Mouse (Mus musculus) stomach, embryonic 14.5 days (tissue): ENCODE results near the gene Lias. TPM values are rescaled to one million over a fixed set of nuclear protein-coding genes. Genes with fewer than 3 reads are reported as not detected.
A peak's percentile ranks its signal among the peaks of the same experiment; 100 is the strongest.

Experiments
- ATAC-seq: fragments of 200-750 bp; cut with Nextera tagmentation; 2 replicates; pipeline ENCODE4 v1.8.0; 2017; ENCODE audit warnings: low read depth, moderate TSS enrichment; ENCODE audit not compliant: insufficient number of reproducible peaks, insufficient read depth, low FRiP score
- H3K27ac ChIP-seq: fragments of 300-500 bp; sonication (generic); 2 replicates; pipeline ENCODE4 v1.5.1; 2014; ENCODE audit warnings: mild to moderate bottlenecking, low read length, moderate library complexity, mixed read lengths
- H3K27me3 ChIP-seq: fragments of 300-500 bp; sonication (generic); 2 replicates; pipeline ENCODE4 v1.6.1; 2014; ENCODE audit warnings: low read length, control low read depth, mixed read lengths; ENCODE audit not compliant: control insufficient read depth, insufficient read depth
- H3K36me3 ChIP-seq: fragments of 300-500 bp; sonication (generic); 2 replicates; pipeline ENCODE4 v1.6.1; 2014; ENCODE audit warnings: mild to moderate bottlenecking, control low read depth, low read length, moderate library complexity, mixed read lengths; ENCODE audit not compliant: control insufficient read depth, insufficient read depth
- H3K4me1 ChIP-seq: fragments of 300-500 bp; sonication (generic); 2 replicates; pipeline ENCODE4 v1.6.1; 2014; ENCODE audit warnings: low read length, control low read depth, mixed read lengths; ENCODE audit not compliant: control insufficient read depth, insufficient read depth
- H3K4me2 ChIP-seq: fragments of 300-500 bp; sonication (generic); replicated peaks from 2 replicates; pipeline ENCODE4 v1.6.1; 2014; ENCODE audit warnings: low read depth, low read length, control low read depth
- H3K4me3 ChIP-seq: fragments of 300-500 bp; sonication (generic); 2 replicates; pipeline ENCODE4 v1.5.1; 2014; ENCODE audit warnings: low read depth, low read length, control low read depth
- H3K9ac ChIP-seq: fragments of 300-500 bp; sonication (generic); replicated peaks from 2 replicates; pipeline ENCODE4 v1.6.1; 2014; ENCODE audit warnings: low read depth, mild to moderate bottlenecking, control low read depth, low read length, moderate library complexity, mixed read lengths
- H3K9me3 ChIP-seq: fragments of 300-500 bp; sonication (generic); 2 replicates; pipeline ENCODE4 v1.6.1; 2016; ENCODE audit warnings: low read depth, low read length, control low read depth; ENCODE audit not compliant: control insufficient read depth
- WGBS: fragments of 180-500 bp; shearing (Covaris S2); extraction: QIAGEN DNeasy Blood & Tissue Kit; methylation state at CpG from one replicate; pipeline ENCODE4 v1.1.7; 2014; 5-methylcytosine and 5-hydroxymethylcytosine counted together
- polyA plus RNA-seq: library from polyadenylated mRNA; unstranded; fragments of >200 nt; fragmentation: Nextera tagmentation; extraction: Ambion mirVana; gene quantifications from 2 replicates; pipeline ENCODE4 v1.2.1, GENCODE M21; 2014

Gene Lias
- polyA plus RNA-seq = 60.0 and 60.3 TPM in 2 replicates

DNA sequence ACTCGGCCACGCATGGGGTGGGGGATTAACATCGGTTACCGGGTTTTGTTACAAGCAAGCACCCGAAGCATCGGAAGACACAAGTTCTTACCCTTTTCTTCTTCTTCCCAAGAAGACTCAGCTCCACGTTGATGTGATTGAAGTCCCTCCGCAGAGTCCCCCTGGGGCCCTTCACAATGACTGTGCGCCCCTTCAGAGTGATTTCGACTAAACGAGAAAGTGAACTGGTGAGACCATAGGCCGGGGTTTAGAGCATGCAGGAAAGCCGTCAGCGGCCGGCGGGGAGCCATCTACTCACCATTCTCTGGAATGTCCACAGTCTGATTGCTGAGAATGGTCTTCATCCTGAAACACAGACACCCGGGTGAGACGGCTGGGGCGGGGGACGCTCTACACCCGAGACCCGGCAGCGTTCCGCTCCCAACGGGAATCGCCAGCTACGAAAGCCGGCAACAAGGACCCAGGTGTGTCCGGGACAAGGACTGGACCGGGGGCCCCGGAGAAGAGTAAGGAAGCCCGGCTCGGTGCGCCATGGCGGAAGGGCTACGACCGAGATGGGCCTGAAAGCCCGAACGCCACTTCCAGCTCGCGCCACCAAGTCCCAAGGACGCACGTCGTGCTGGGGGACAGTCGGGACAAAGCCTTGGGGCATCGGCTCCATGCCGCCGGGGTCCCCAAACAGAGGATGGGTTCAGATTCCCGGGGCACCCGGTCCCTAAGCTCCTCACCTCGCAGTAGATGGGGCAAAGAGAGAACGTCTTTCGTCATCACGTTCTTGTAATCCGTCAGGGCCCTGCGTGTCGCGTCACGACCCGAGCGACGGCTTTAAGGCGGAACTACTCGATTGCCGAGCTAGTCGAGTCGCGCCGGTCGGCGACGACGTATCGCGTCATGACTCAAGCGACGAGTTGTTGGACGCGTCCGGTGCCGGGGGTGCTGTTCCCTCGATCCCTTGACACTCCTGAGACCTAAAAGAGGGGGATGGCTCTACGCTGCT, at the start of gene Lias, which contains the start of gene Rpl9:
TSS of gene Lias (plus strand) at position 850 of the 997 bp plus-strand sequence.
TSS of gene Rpl9 (minus strand) at position 797 of the 997 bp plus-strand sequence.
- Histone ChIP-seq H3K27ac (peak within 1 kb of the TSS; percentile 89), H3K4me3 (peak within 1 kb of the TSS; percentile 99), H3K9ac (peak within 1 kb of the TSS; percentile 99), H3K36me3 (peaks cover 31% of the 10 kb centered on the region), H3K27me3 (no peaks in the 10 kb centered on the region), H3K4me2 (peak within 1 kb of the TSS; percentile 85), H3K9me3 (no peaks in the 10 kb centered on the region), H3K4me1 (peaks cover 8% of the 10 kb centered on the region; the same call in 1 of the 2 replicates)
- peak; percentile 96 for ATAC-seq
- under 1% methylated on average over 81 of the region's 83 CpGs for WGBS

GRCm38 (mm10) chr5:65348168-65348567, 43.1 kb upstream of the Lias start, which contains the start of gene Klb:
Klb (plus strand) TSS chr5:65348314.
- H3K27ac ChIP-seq = no peak within 1 kb of the TSS
- no peaks in the 10 kb centered on the region for H3K27me3 ChIP-seq
- H3K36me3 ChIP-seq = no peaks in the 10 kb centered on the region
- no peaks in the 10 kb centered on the region for H3K4me1 ChIP-seq
- no peak for ATAC-seq
- H3K9ac ChIP-seq = no peak within 1 kb of the TSS
- no peaks in the 10 kb centered on the region for H3K9me3 ChIP-seq
- H3K4me2 ChIP-seq = peak within 1 kb of the TSS; percentile 13
- H3K4me3 ChIP-seq = 0 out of 2 replicates have a peak within 1 kb of the TSS, but pooled peaks have one; percentile 1
- WGBS = 59% methylated on average over 15 of the region's 15 CpGs

- no peak for ATAC-seq
- WGBS = 55% methylated on average over 10 of the region's 10 CpGs
- Histone ChIP-seq H3K4me1 (no peaks in the 10 kb centered on the region), H3K27ac (no peak overlapping the region), H3K27me3 (no peaks in the 10 kb centered on the region), H3K9ac (no peak overlapping the region), H3K4me3 (no peak overlapping the region), H3K4me2 (no peak overlapping the region), H3K9me3 (0 out of 2 replicates have a peak, but pooled peaks cover 3% of the 10 kb centered on the region), H3K36me3 (no peaks in the 10 kb centered on the region)
These were observed 40.8 kb upstream of the Lias start for GRCm38 (mm10) chr5:65350508-65350907.

GRCm38 (mm10) chr5:65354097-65354496, 37.2 kb upstream of the Lias start:
- H3K27ac ChIP-seq = no peak overlapping the region
- 56% methylated on average over 3 of the region's 3 CpGs for WGBS
- no peaks in the 10 kb centered on the region for H3K4me1 ChIP-seq
- H3K9ac ChIP-seq = no peak overlapping the region
- no peak for ATAC-seq
- no peaks in the 10 kb centered on the region for H3K36me3 ChIP-seq
- no peak overlapping the region for H3K4me3 ChIP-seq
- H3K9me3 ChIP-seq = 0 out of 2 replicates have a peak, but pooled peaks cover 3% of the 10 kb centered on the region
- no peaks in the 10 kb centered on the region for H3K27me3 ChIP-seq
- H3K4me2 ChIP-seq = no peak overlapping the region

- H3K36me3 ChIP-seq = no peaks in the 10 kb centered on the region
- no peak overlapping the region for H3K4me3 ChIP-seq
- H3K27me3 ChIP-seq = no peaks in the 10 kb centered on the region
- 73% methylated on average over 5 of the region's 5 CpGs for WGBS
- H3K9me3 ChIP-seq = 0 out of 2 replicates have a peak, but pooled peaks cover 3% of the 10 kb centered on the region
- H3K9ac ChIP-seq = no peak overlapping the region
- H3K27ac ChIP-seq = no peak overlapping the region
- no peak for ATAC-seq
- no peak overlapping the region for H3K4me2 ChIP-seq
- H3K4me1 ChIP-seq = no peaks in the 10 kb centered on the region
These were observed 36.3 kb upstream of the Lias start for GRCm38 (mm10) chr5:65354985-65355384.

- Histone ChIP-seq H3K4me2 (no peak overlapping the region), H3K36me3 (no peaks in the 10 kb centered on the region), H3K9me3 (0 out of 2 replicates have a peak, but pooled peaks cover 3% of the 10 kb centered on the region), H3K4me3 (no peak overlapping the region), H3K4me1 (no peaks in the 10 kb centered on the region), H3K27me3 (no peaks in the 10 kb centered on the region), H3K9ac (no peak overlapping the region), H3K27ac (no peak overlapping the region)
- 84% methylated on average over 6 of the region's 6 CpGs for WGBS
- no peak for ATAC-seq
These were observed 34.4 kb upstream of the Lias start for GRCm38 (mm10) chr5:65356851-65357250.

DNA sequence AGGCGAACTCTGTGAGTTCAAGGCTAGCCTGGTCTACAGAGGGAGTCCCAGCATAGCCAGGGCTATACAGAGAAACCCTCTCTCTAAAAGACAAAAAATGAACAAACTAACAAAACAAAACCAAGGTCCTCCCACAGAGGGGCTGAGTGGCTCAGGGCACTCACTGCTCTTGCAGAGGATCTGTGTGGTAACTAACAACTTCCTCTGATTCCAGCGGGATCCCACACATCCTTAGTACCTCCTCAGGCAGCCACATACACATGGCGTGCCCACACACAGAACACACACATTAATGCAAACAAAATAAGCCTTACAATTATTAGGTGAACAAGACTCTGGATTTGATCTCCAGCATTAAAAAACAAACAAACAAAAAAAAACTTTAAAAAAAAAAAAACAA, 33.5 kb upstream of the Lias start:
- Histone ChIP-seq H3K36me3 (no peaks in the 10 kb centered on the region), H3K4me2 (no peak overlapping the region), H3K9me3 (0 out of 2 replicates have a peak, but pooled peaks cover 3% of the 10 kb centered on the region), H3K4me3 (no peak overlapping the region), H3K9ac (no peak overlapping the region), H3K27ac (no peak overlapping the region), H3K4me1 (no peaks in the 10 kb centered on the region), H3K27me3 (no peaks in the 10 kb centered on the region)
- 83% methylated on average over 3 of the region's 3 CpGs for WGBS
- no peak for ATAC-seq

GRCm38 (mm10) chr5:65367837-65368236, 23.5 kb upstream of the Lias start:
- Histone ChIP-seq H3K27me3 (no peaks in the 10 kb centered on the region), H3K4me1 (no peaks in the 10 kb centered on the region), H3K9ac (no peak overlapping the region), H3K9me3 (no peaks in the 10 kb centered on the region), H3K4me2 (no peak overlapping the region), H3K4me3 (no peak overlapping the region), H3K27ac (no peak overlapping the region), H3K36me3 (no peaks in the 10 kb centered on the region)
- 65% methylated on average over 11 of the region's 11 CpGs for WGBS
- ATAC-seq = no peak
